Mouse (Mus musculus) small intestine, adult 2 months (tissue): ENCODE results near the gene Scrg1. TPM values are rescaled to one million over a fixed set of nuclear protein-coding genes. Genes with fewer than 3 reads are reported as not detected.
"Not testable (repeated sequence)": the region's sequence is repeated elsewhere in the genome, so short reads cannot be mapped to it uniquely, and the experiment has no call there.

Source experiments
- H3K27ac ChIP-seq: fragments of 200-500 bp; 2 replicates; pipeline ENCODE4 v1.5.1; 2012; ENCODE audit warnings: low read depth, low read length, control low read depth, inconsistent platforms; ENCODE audit not compliant: insufficient read depth
- H3K27me3 ChIP-seq: fragments of 200-500 bp; 2 replicates; pipeline ENCODE4 v1.6.1; 2012; ENCODE audit warnings: mild to moderate bottlenecking, moderate library complexity, low read length, inconsistent platforms; ENCODE audit not compliant: control insufficient read depth, insufficient read depth
- H3K36me3 ChIP-seq: fragments of 200-500 bp; 2 replicates; pipeline ENCODE4 v1.6.1; 2012; ENCODE audit warnings: mild to moderate bottlenecking, low read length, control low read depth, inconsistent platforms; ENCODE audit not compliant: control insufficient read depth, insufficient read depth
- H3K4me1 ChIP-seq: fragments of 200-500 bp; 2 replicates; pipeline ENCODE4 v1.6.1; 2012; ENCODE audit warnings: low read length, inconsistent platforms, mixed read lengths; ENCODE audit not compliant: control insufficient read depth, insufficient read depth, insufficient read length
- H3K4me3 ChIP-seq: fragments of 200-500 bp; 2 replicates; pipeline ENCODE4 v1.5.1; 2012; ENCODE audit warnings: low read depth, mild to moderate bottlenecking, control low read depth, inconsistent platforms, low read length, moderate library complexity
- CTCF ChIP-seq: fragments of 200-500 bp; IDR thresholded peaks from 2 replicates; pipeline ENCODE4 v1.5.1; 2012; ENCODE audit warnings: low read depth, mild to moderate bottlenecking, control low read depth, inconsistent platforms, low read length, moderate library complexity, mixed read lengths; ENCODE audit not compliant: insufficient replicate concordance, insufficient read length; ENCODE audit errors: extremely low read depth
- POLR2A ChIP-seq: fragments of 200-500 bp; IDR thresholded peaks from 2 replicates; pipeline ENCODE4 v1.6.1; 2012; ENCODE audit warnings: low read depth, mild to moderate bottlenecking, control low read depth, inconsistent platforms, low read length, moderate library complexity
- WGBS: fragments of 180-500 bp; shearing (Covaris S2); methylation state at CpG from one replicate; pipeline ENCODE4 v1.1.7; 2018; 5-methylcytosine and 5-hydroxymethylcytosine counted together
- polyA plus RNA-seq: library from polyadenylated mRNA; depleted of rRNA; stranded (reverse); fragments of >200 nt; gene quantifications from 2 replicates; pipeline ENCODE4 v1.2.3, GENCODE M21; 2012

Scrg1 gene
- polyA plus RNA-seq, 1 experiment, result not detected

GRCm38 (mm10) chr8:57507556-57508063 lies 51.9 kb downstream of the Scrg1 start:
- 90% methylated on average over 4 of the region's 4 CpGs for WGBS
- TF ChIP-seq POLR2A (no peak), CTCF (no peak)
- Histone ChIP-seq H3K27ac (no peak overlapping the region), H3K4me3 (no peak overlapping the region), H3K4me1 (peaks cover 4% of the 10 kb centered on the region; the same call in 1 of the 2 replicates), H3K27me3 (no peaks in the 10 kb centered on the region), H3K36me3 (no peaks in the 10 kb centered on the region)

DNA sequence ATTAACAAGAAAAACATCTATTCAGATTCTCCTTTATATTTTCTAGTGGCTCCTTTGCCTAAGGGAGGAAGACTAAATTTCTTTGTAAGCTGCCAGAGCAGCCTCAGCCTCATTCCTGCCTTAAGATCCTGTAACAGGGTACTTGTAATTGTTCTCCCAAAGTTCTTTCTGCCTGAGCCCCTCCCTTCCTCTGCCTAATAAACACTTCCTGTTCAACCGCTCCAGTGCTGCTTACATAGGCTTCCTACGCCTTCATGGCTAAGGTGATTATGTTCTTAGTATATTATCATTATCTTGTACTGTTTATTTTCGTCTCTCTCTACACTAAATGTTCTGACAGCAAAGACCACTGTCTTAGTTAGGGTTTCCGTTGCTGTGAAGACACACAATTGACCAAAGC lies 52.9 kb downstream of the Scrg1 start:
- Histone ChIP-seq H3K27me3 (no peaks in the 10 kb centered on the region), H3K36me3 (peaks cover 3% of the 10 kb centered on the region), H3K4me3 (no peak overlapping the region), H3K27ac (no peak overlapping the region), H3K4me1 (peaks cover 4% of the 10 kb centered on the region; the same call in 1 of the 2 replicates)
- TF ChIP-seq POLR2A (no peak), CTCF (no peak)
- WGBS, result 78% methylated on average over 4 of the region's 4 CpGs

- under 1% methylated on average over 31 of the region's 31 CpGs for WGBS
- Histone ChIP-seq H3K27me3 (no peaks in the 10 kb centered on the region), H3K4me3 (peak overlapping the region; percentile 96), H3K4me1 (no peaks in the 10 kb centered on the region; the same call in 1 of the 2 replicates), H3K27ac (peak overlapping the region; percentile 32; the same call in 1 of the 2 replicates), H3K36me3 (peaks cover 11% of the 10 kb centered on the region)
- TF ChIP-seq POLR2A (no peak), CTCF (no peak)
Measured at GRCm38 (mm10) chr8:57510791-57511315, 55.1 kb downstream of the Scrg1 start.

GRCm38 (mm10) chr8:57511316-57512118 lies 55.8 kb downstream of the Scrg1 start, which contains the start of gene Hmgb2:
Gene Hmgb2, plus strand, starts transcription at chr8:57511907.
- under 1% methylated on average over 63 of the region's 63 CpGs for WGBS
- peak; percentile 97 for TF ChIP-seq POLR2A
- no peak for TF ChIP-seq CTCF
- Histone ChIP-seq H3K4me3 (peak within 1 kb of the TSS; percentile 96), H3K27ac (peak within 1 kb of the TSS; percentile 99), H3K36me3 (peaks cover 14% of the 10 kb centered on the region), H3K27me3 (no peaks in the 10 kb centered on the region), H3K4me1 (no peaks in the 10 kb centered on the region)

- Histone ChIP-seq H3K36me3 (peaks cover 18% of the 10 kb centered on the region), H3K4me3 (peak overlapping the region; percentile 94), H3K27me3 (no peaks in the 10 kb centered on the region), H3K4me1 (no peaks in the 10 kb centered on the region; the same call in 1 of the 2 replicates), H3K27ac (peak overlapping the region; percentile 99)
- TF ChIP-seq POLR2A, result no peak
- no peak for TF ChIP-seq CTCF
- WGBS, result under 1% methylated on average over 95 of the region's 96 CpGs
Measured at GRCm38 (mm10) chr8:57512141-57513056, 56.7 kb downstream of the Scrg1 start.

DNA sequence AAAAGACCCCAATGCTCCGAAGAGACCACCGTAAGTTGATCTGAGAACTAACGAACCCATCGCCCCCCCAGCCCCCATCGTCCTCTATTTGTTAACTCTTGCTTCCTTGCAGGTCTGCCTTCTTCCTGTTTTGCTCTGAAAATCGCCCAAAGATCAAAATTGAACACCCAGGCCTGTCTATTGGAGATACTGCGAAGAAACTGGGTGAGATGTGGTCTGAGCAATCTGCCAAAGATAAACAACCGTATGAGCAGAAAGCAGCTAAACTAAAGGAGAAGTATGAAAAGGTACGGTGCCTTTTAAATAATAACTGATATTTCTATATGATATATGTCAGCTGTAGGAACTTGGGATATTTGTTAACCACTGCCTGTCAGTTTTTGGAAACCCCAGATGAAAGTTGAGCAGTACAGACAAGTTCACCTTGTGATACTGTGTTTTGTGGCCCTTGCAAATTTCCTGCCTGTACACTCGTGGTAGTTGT lies 57.5 kb downstream of the Scrg1 start:
- H3K4me1 ChIP-seq, H3K27ac ChIP-seq, H3K27me3 ChIP-seq: not testable (repeated sequence)
- Histone ChIP-seq H3K36me3 (peaks cover 18% of the 10 kb centered on the region), H3K4me3 (peak overlapping the region; percentile 94)
- 1% methylated on average over 10 of the region's 10 CpGs for WGBS

DNA sequence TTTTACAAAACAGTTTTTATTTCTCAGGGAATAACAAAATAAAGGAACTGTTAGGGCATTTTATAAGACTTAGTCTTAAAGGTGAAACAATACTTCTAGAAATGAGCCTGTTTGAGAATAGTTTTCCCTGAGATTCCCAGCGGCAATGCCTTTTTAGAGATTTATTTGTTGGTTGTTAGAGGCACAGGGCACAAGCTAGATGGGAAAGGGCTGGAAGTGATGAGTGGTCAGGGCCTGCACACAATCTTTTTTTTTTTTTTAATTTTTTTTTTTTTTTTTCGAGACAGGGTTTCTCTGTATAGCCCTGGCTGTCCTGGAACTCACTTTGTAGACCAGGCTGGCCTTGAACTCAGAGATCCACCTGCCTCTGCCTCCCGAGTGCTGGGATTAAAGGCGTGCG lies 61.0 kb downstream of the Scrg1 start:
- H3K36me3 ChIP-seq, result peaks cover 18% of the 10 kb centered on the region
- H3K27ac ChIP-seq, H3K4me3 ChIP-seq, H3K4me1 ChIP-seq, H3K27me3 ChIP-seq: not testable (repeated sequence)
- WGBS, result 94% methylated on average over 4 of the region's 5 CpGs
